Mouse (Mus musculus): ENCODE results near the gene Chmp2b. TPM values are rescaled to one million over a fixed set of nuclear protein-coding genes. Genes with fewer than 3 reads are reported as not detected.

Gene Chmp2b
- total RNA-seq (2023) = 10 to 100 TPM; 33.6 to 46.7 TPM

GRCm38 (mm10) chr16:65561963-65562863 lies at the start of gene Chmp2b:
Gene Chmp2b, minus strand, starts transcription at chr16:65562726.

GRCm38 (mm10) chr16:65520211-65520610 lies 42.3 kb downstream of the Chmp2b start, which contains the start of gene Pou1f1:
Gene Pou1f1, plus strand, starts transcription at chr16:65520511.

Other genes starting within 250 kb of the Chmp2b start
- not detected for gene Pou1f1, start 42.2 kb downstream of the Chmp2b start, total RNA-seq (2023)

Data from neutrophil, adult 59 days (primary cell).